Mouse (Mus musculus) colon, adult 2 months (tissue): ENCODE results near the gene Scml2. TPM values are rescaled to one million over a fixed set of nuclear protein-coding genes. Genes with fewer than 3 reads are reported as not detected.

Experiments used
- polyA plus RNA-seq: library from polyadenylated mRNA; depleted of rRNA; stranded (reverse); fragments of >200 nt; gene quantifications from 2 replicates; pipeline ENCODE4 v1.2.3, GENCODE M21; 2012; rRNA removed

Gene Scml2
- polyA plus RNA-seq = 0.28 and 0.41 TPM in 2 replicates

GRCm38 (mm10) chrX:161116893-161117292, at the start of gene Scml2:
Scml2 (plus strand) TSS chrX:161117193.

GRCm38 (mm10) chrX:161287156-161287555, 170.2 kb downstream of the Scml2 start, which contains the start of gene Gm15262:
Gm15262 (plus strand) TSS chrX:161287456.

Other genes with a start within 250 kb of the Scml2 start
- not detected in 2 replicates for gene Gja6, start 210.1 kb upstream of the Scml2 start, polyA plus RNA-seq
- 0.26 and 0.30 TPM in 2 replicates for gene Cdkl5, start 122.5 kb upstream of the Scml2 start, polyA plus RNA-seq
- gene Gm15262, start 170.3 kb downstream of the Scml2 start, polyA plus RNA-seq = not detected in 2 replicates